Mouse (Mus musculus): ENCODE results near the gene Mycbp2. TPM values are rescaled to one million over a fixed set of nuclear protein-coding genes. Genes with fewer than 3 reads are reported as not detected.

Gene Mycbp2
- total RNA-seq, 1 experiment: 16.2 TPM

GRCm38 (mm10) chr14:103096621-103097020, 250.0 kb downstream of the Mycbp2 start:
- Histone ChIP-seq H3K27ac (ENCODE audit: insufficient read depth, low read depth, low read length, poor library complexity, severe bottlenecking) (no peak overlapping the region), H3K4me1 (ENCODE audit: control insufficient read depth in 2 of 2, insufficient read depth in 2 of 2, low read length in 2 of 2, poor library complexity in 1 of 2) (peaks cover 5 to 16% of the 10 kb centered on the region in 2 experiments), H3K36me3 (ENCODE audit: control insufficient read depth, insufficient read depth, low read length, poor library complexity, severe bottlenecking) (peaks cover 10% of the 10 kb centered on the region), H3K9me3 (ENCODE audit: control insufficient read depth, insufficient read depth, low read depth, low read length) (no peaks in the 10 kb centered on the region), H3K4me3 (ENCODE audit: insufficient read depth in 1 of 2, low read depth in 1 of 2, low read length in 2 of 2, poor library complexity in 1 of 2, severe bottlenecking in 1 of 2) (no peak overlapping the region), H3K9ac (ENCODE audit: insufficient read depth, low read depth, low read length, poor library complexity, severe bottlenecking) (no peak overlapping the region)
- in situ Hi-C loops (cut with MboI; ENCODE audit: low sequenced_read_pairs in 2 of 2, unreplicated experiment in 2 of 2): no loop called here
- no peak for TF ChIP-seq MAFK (IDR thresholded peaks at IDR 0.05; ENCODE audit: insufficient read depth, low read depth, low read length)
- DNase-seq (ENCODE audit: low read depth, low spot score): no peak

GRCm38 (mm10) chr14:103095826-103096225, 250.8 kb downstream of the Mycbp2 start:
- no peaks in the 10 kb centered on the region for H3K9me3 ChIP-seq (ENCODE audit: control insufficient read depth, insufficient read depth, low read depth, low read length)
- in situ Hi-C loops (cut with MboI; ENCODE audit: low sequenced_read_pairs in 2 of 2, unreplicated experiment in 2 of 2): no loop called here
- H3K4me1 ChIP-seq (ENCODE audit: control insufficient read depth in 2 of 2, insufficient read depth in 2 of 2, low read length in 2 of 2, poor library complexity in 1 of 2): peaks cover 2 to 12% of the 10 kb centered on the region in 2 experiments; a peak in 3 of 4 replicates
- DNase-seq (ENCODE audit: low read depth, low spot score): no peak
- H3K9ac ChIP-seq (ENCODE audit: insufficient read depth, low read depth, low read length, poor library complexity, severe bottlenecking): no peak overlapping the region
- TF ChIP-seq ZNF384 (IDR thresholded peaks at IDR 0.05; ENCODE audit: low read depth, low read length) (no peak), HCFC1 (IDR thresholded peaks at IDR 0.05; ENCODE audit: borderline replicate concordance, insufficient read depth, low read length) (no peak), ZC3H11A (IDR thresholded peaks at IDR 0.05; ENCODE audit: borderline replicate concordance, low read depth, low read length) (no peak), CHD2 (IDR thresholded peaks at IDR 0.05; ENCODE audit: low read depth, low read length) (no peak), MAFK (IDR thresholded peaks at IDR 0.05; ENCODE audit: insufficient read depth, low read depth, low read length) (no peak)
- H3K36me3 ChIP-seq (ENCODE audit: control insufficient read depth, insufficient read depth, low read length, poor library complexity, severe bottlenecking): peaks cover 12% of the 10 kb centered on the region
- H3K4me3 ChIP-seq (ENCODE audit: insufficient read depth in 1 of 2, low read depth in 1 of 2, low read length in 2 of 2, poor library complexity in 1 of 2, severe bottlenecking in 1 of 2): no peak overlapping the region
- H3K27ac ChIP-seq (ENCODE audit: insufficient read depth, low read depth, low read length, poor library complexity, severe bottlenecking): no peak overlapping the region

- Histone ChIP-seq H3K4me1 (ENCODE audit: control insufficient read depth in 2 of 2, insufficient read depth in 2 of 2, low read length in 2 of 2, poor library complexity in 1 of 2) (peaks cover 2 to 12% of the 10 kb centered on the region in 2 experiments; a peak in 3 of 4 replicates), H3K9me3 (ENCODE audit: control insufficient read depth, insufficient read depth, low read depth, low read length) (no peaks in the 10 kb centered on the region), H3K27ac (ENCODE audit: insufficient read depth, low read depth, low read length, poor library complexity, severe bottlenecking) (no peak overlapping the region), H3K36me3 (ENCODE audit: control insufficient read depth, insufficient read depth, low read length, poor library complexity, severe bottlenecking) (peaks cover 14% of the 10 kb centered on the region), H3K9ac (ENCODE audit: insufficient read depth, low read depth, low read length, poor library complexity, severe bottlenecking) (0 out of 2 replicates have a peak overlapping the region, but pooled peaks have one; percentile 0), H3K4me3 (ENCODE audit: insufficient read depth in 1 of 2, low read depth in 1 of 2, low read length in 2 of 2, poor library complexity in 1 of 2, severe bottlenecking in 1 of 2) (peak overlapping the region in 1 of 2 experiments; percentile 10; a peak in 1 of 4 replicates)
- TF ChIP-seq ZC3H11A (IDR thresholded peaks at IDR 0.05; ENCODE audit: borderline replicate concordance, low read depth, low read length) (no peak), HCFC1 (IDR thresholded peaks at IDR 0.05; ENCODE audit: borderline replicate concordance, insufficient read depth, low read length) (no peak), CHD2 (IDR thresholded peaks at IDR 0.05; ENCODE audit: low read depth, low read length) (no peak), MAFK (IDR thresholded peaks at IDR 0.05; ENCODE audit: insufficient read depth, low read depth, low read length) (no peak), ZNF384 (IDR thresholded peaks at IDR 0.05; ENCODE audit: low read depth, low read length) (no peak)
- in situ Hi-C loops (cut with MboI; ENCODE audit: low sequenced_read_pairs in 2 of 2, unreplicated experiment in 2 of 2): no loop called here
- no peak for DNase-seq (ENCODE audit: low read depth, low spot score)
Observed at GRCm38 (mm10) chr14:103095036-103095435, 251.6 kb downstream of the Mycbp2 start.

- Histone ChIP-seq H3K9me3 (ENCODE audit: control insufficient read depth, insufficient read depth, low read depth, low read length) (no peaks in the 10 kb centered on the region), H3K36me3 (ENCODE audit: control insufficient read depth, insufficient read depth, low read length, poor library complexity, severe bottlenecking) (peaks cover 16% of the 10 kb centered on the region), H3K9ac (ENCODE audit: insufficient read depth, low read depth, low read length, poor library complexity, severe bottlenecking) (no peak overlapping the region), H3K4me1 (ENCODE audit: control insufficient read depth in 2 of 2, insufficient read depth in 2 of 2, low read length in 2 of 2, poor library complexity in 1 of 2) (peaks cover 2 to 12% of the 10 kb centered on the region in 2 experiments; a peak in 3 of 4 replicates), H3K27ac (ENCODE audit: insufficient read depth, low read depth, low read length, poor library complexity, severe bottlenecking) (no peak overlapping the region), H3K4me3 (ENCODE audit: insufficient read depth in 1 of 2, low read depth in 1 of 2, low read length in 2 of 2, poor library complexity in 1 of 2, severe bottlenecking in 1 of 2) (no peak overlapping the region)
- TF ChIP-seq ZNF384 (IDR thresholded peaks at IDR 0.05; ENCODE audit: low read depth, low read length): no peak
- TF ChIP-seq MAFK (IDR thresholded peaks at IDR 0.05; ENCODE audit: insufficient read depth, low read depth, low read length): no peak
- TF ChIP-seq ZC3H11A (IDR thresholded peaks at IDR 0.05; ENCODE audit: borderline replicate concordance, low read depth, low read length): no peak
- TF ChIP-seq CHD2 (IDR thresholded peaks at IDR 0.05; ENCODE audit: low read depth, low read length): no peak
- TF ChIP-seq HCFC1 (IDR thresholded peaks at IDR 0.05; ENCODE audit: borderline replicate concordance, insufficient read depth, low read length): no peak
- no peak for DNase-seq (ENCODE audit: low read depth, low spot score)
- in situ Hi-C loops (cut with MboI; ENCODE audit: low sequenced_read_pairs in 2 of 2, unreplicated experiment in 2 of 2): no loop called here
Observed at GRCm38 (mm10) chr14:103093670-103094069, 252.9 kb downstream of the Mycbp2 start.

GRCm38 (mm10) chr14:103093236-103093635, 253.4 kb downstream of the Mycbp2 start:
- no peak overlapping the region for H3K27ac ChIP-seq (ENCODE audit: insufficient read depth, low read depth, low read length, poor library complexity, severe bottlenecking)
- in situ Hi-C loops (cut with MboI; ENCODE audit: low sequenced_read_pairs in 2 of 2, unreplicated experiment in 2 of 2): no loop called here

More at GRCm38 (mm10) chr14:103093236-103093635, 253.4 kb downstream of the Mycbp2 start:
- Histone ChIP-seq H3K9me3 (ENCODE audit: control insufficient read depth, insufficient read depth, low read depth, low read length) (no peaks in the 10 kb centered on the region), H3K4me3 (ENCODE audit: insufficient read depth in 1 of 2, low read depth in 1 of 2, low read length in 2 of 2, poor library complexity in 1 of 2, severe bottlenecking in 1 of 2) (no peak overlapping the region), H3K36me3 (ENCODE audit: control insufficient read depth, insufficient read depth, low read length, poor library complexity, severe bottlenecking) (peaks cover 16% of the 10 kb centered on the region), H3K4me1 (ENCODE audit: control insufficient read depth in 2 of 2, insufficient read depth in 2 of 2, low read length in 2 of 2, poor library complexity in 1 of 2) (peaks cover 2 to 12% of the 10 kb centered on the region in 2 experiments; a peak in 3 of 4 replicates), H3K9ac (ENCODE audit: insufficient read depth, low read depth, low read length, poor library complexity, severe bottlenecking) (no peak overlapping the region)
- no peak for TF ChIP-seq ZC3H11A (IDR thresholded peaks at IDR 0.05; ENCODE audit: borderline replicate concordance, low read depth, low read length)
- TF ChIP-seq MAFK (IDR thresholded peaks at IDR 0.05; ENCODE audit: insufficient read depth, low read depth, low read length): no peak
- no peak for TF ChIP-seq ZNF384 (IDR thresholded peaks at IDR 0.05; ENCODE audit: low read depth, low read length)
- no peak for TF ChIP-seq CHD2 (IDR thresholded peaks at IDR 0.05; ENCODE audit: low read depth, low read length)
- DNase-seq (ENCODE audit: low read depth, low spot score): no peak
